20 mouse cellular contexts compared by ENCODE assay signal in genomic region chr16:97083694-97084093, GRCm38 (mm10).
"Had no signal": no experiment of that assay in that cellular context is flagged by ENCODE, and none has a peak within 500 bp of the region (broad histone marks: within the 10 kb centered on the region; RNA-seq: fewer than 3 reads in every experiment).

No protein-coding gene starts in this region.

- DNase-seq: kidney, adult 9 months; kidney, postnatal 14 days; kidney, postnatal 4 days; layer of hippocampus, adult 9-11 months; layer of hippocampus, postnatal 36 days; liver, embryonic 13.5 days; lung, adult 2 months; lung, postnatal 14 days; lung, postnatal 4 days; retina, postnatal 1 day; right cerebral cortex, postnatal 25 days; spleen, adult 18-20 months; thymus, adult 18-20 months; thymus, postnatal 36 days had no signal

- H3K4me1 ChIP-seq: liver, embryonic 13.5 days; midbrain, embryonic 12.5 days; midbrain, embryonic 15.5 days; neural tube, embryonic 12.5 days; neural tube, embryonic 15.5 days; stomach, embryonic 15.5 days had no signal

- H3K9ac ChIP-seq: liver, embryonic 13.5 days; midbrain, embryonic 12.5 days; midbrain, embryonic 15.5 days; neural tube, embryonic 12.5 days; neural tube, embryonic 15.5 days; stomach, embryonic 15.5 days had no signal

- H3K27ac ChIP-seq: left cerebral cortex, adult 2 months; liver, embryonic 13.5 days; midbrain, embryonic 12.5 days; midbrain, embryonic 15.5 days; neural tube, embryonic 12.5 days; neural tube, embryonic 15.5 days; stomach, embryonic 15.5 days had no signal

- H3K4me2 ChIP-seq: liver, embryonic 13.5 days; midbrain, embryonic 12.5 days; midbrain, embryonic 15.5 days; neural tube, embryonic 12.5 days; neural tube, embryonic 15.5 days; stomach, embryonic 15.5 days had no signal

- H3K9me3 ChIP-seq: liver, embryonic 13.5 days; midbrain, embryonic 12.5 days; midbrain, embryonic 15.5 days; neural tube, embryonic 12.5 days; neural tube, embryonic 15.5 days; stomach, embryonic 15.5 days had no signal

- H3K4me3 ChIP-seq: left cerebral cortex, adult 2 months; liver, embryonic 13.5 days; midbrain, embryonic 12.5 days; midbrain, embryonic 15.5 days; neural tube, embryonic 12.5 days; neural tube, embryonic 15.5 days; stomach, embryonic 15.5 days had no signal

- ATAC-seq: midbrain, embryonic 15.5 days had no signal

- H3K27me3 ChIP-seq: liver, embryonic 13.5 days; midbrain, embryonic 12.5 days; midbrain, embryonic 15.5 days; neural tube, embryonic 12.5 days; neural tube, embryonic 15.5 days; stomach, embryonic 15.5 days had no signal

- H3K36me3 ChIP-seq: liver, embryonic 13.5 days; midbrain, embryonic 12.5 days; midbrain, embryonic 15.5 days; neural tube, embryonic 12.5 days; neural tube, embryonic 15.5 days; stomach, embryonic 15.5 days had no signal
